Mouse (Mus musculus): ENCODE measurements around the gene Fto.

Fto gene

GRCm38 (mm10) chr8:91383811-91384210 lies 70.5 kb downstream of the Fto start:
- in situ Hi-C loops (cut with MboI, MseI): loop anchor here (25.0 kb wide), 1 partner anchor 978 kb away; the partner anchor contains the start of gene Irx5

DNA sequence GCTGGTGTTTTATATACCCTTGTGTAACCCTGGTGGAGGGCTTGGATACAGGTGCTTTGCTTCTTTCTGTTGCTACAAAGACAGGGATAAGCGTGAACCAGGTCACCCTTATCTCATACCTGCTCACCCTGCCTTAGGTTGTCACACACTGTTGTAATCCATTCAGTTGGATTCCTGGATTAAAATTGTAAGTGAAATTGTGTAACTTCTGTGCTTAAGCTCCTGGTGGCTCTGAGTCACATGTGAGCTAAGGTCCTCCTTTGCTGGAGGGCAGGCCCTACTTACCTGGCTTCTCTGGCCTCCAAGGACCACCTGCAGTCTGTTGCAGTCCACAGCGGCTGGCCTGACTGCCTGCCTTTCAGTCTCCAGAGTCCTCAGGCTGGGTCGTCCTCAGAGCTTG lies 71.1 kb downstream of the Fto start:
- in situ Hi-C loops (cut with MboI, MseI): loop anchor here (25.0 kb wide), 1 partner anchor 978 kb away; the partner anchor contains the start of gene Irx5

DNA sequence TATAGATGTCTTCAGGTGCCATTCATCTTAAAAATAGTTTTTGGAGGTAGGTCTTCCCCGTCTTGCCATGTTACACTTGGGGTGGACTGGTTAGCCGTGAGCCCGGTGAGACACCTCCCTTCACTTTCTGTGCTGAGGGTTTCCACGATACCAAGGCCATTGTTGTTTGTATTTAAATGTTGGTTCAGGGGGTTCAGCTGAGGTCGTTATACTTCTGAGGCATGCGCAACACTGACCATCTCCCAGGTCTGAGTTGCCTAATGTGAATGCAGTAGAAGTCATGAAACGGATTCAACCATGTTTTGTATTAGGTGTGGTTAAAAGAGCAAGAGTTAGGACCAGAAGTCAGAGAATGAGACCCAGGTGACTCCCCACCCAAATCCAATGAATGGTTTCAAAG lies 72.5 kb downstream of the Fto start:
- in situ Hi-C loops (cut with MboI, MseI): loop anchor here (25.0 kb wide), 1 partner anchor 976 kb away; the partner anchor contains the start of gene Irx5

GRCm38 (mm10) chr8:91390369-91391020 lies 77.2 kb downstream of the Fto start:
- in situ Hi-C loops (cut with MboI, MseI): loop anchor here (25.0 kb wide), 1 partner anchor 972 kb away; the partner anchor contains the start of gene Irx5

- in situ Hi-C loops (cut with MboI, MseI): loop anchor here (25.0 kb wide), 1 partner anchor 970 kb away; the partner anchor contains the start of gene Irx5
Measured at GRCm38 (mm10) chr8:91392261-91392660, 78.9 kb downstream of the Fto start.

GRCm38 (mm10) chr8:91395340-91396055 lies 82.2 kb downstream of the Fto start:
- in situ Hi-C loops (cut with MboI, MseI): loop anchor here (25.0 kb wide), 1 partner anchor 967 kb away; the partner anchor contains the start of gene Irx5

- in situ Hi-C loops (cut with MboI, MseI): loop anchor here (25.0 kb wide), 1 partner anchor 964 kb away; the partner anchor contains the start of gene Irx5
Measured at GRCm38 (mm10) chr8:91398053-91398452, 84.7 kb downstream of the Fto start.

DNA sequence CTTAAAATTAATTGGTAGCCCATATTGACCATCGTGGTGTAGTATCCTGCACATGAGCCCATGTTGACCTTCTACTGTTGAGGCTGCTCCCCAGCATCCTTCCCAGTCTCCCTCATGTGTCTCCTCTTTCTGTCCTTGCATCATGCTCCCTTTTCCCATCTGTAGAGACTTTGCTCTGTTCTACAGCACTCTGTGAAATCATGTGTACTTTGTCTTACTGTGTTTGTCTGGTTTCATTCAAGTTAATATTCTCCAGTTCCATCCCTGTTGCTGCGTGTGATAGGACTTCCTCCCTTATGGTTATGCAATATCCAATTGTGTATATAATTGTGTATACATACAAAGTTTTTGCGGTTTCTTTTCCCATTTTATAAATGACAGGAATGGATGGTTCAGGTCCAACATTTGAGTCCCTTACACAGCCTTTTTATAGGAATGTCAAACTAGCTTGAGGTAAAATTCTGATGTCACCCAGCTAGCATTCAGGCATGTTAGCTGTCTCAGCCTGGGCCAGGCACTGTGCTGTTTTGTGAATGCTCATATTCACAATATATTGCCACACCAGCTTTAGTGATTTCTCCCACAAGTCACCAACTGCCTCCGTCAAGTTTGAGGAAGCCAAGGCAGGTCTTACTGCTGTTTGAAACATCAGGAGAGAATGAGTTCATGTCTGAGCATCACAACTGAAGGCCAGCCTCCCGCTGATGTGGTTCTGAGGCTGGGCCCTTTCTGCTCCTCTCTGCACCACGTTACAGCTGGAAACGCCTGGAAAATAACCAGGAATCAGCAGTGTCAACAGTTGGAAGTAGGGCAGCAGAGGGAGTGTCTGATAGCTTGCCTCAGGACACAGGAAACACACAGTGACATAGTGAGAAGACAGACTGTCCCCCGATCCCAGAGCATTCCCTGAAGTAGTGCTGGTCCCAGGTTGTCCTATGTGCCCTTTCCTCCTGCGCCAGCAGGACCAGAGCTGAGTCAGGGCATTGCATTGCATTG lies 90.0 kb downstream of the Fto start:
- in situ Hi-C loops (cut with MboI, MseI): no loop called here

DNA sequence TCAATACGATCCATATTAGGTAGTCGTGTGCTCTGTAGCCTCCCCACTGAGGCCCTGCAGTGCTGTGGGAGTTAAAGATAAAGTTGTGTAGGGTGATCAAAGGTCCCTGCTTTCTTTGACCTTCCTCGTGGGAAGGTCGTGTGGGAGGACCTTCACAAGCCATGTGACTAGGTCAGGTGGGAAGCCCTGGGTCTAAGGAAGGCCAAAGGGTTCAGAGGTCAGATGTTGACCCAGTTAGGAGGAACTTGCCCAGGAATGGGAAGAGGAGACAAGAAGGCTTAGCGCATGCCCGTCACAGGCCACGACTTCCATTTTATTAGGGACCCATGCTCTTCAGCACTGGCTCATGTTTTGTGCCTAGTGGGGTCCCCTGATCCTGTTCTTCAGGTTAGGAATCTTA lies 91.0 kb downstream of the Fto start:
- in situ Hi-C loops (cut with MboI, MseI): no loop called here

DNA sequence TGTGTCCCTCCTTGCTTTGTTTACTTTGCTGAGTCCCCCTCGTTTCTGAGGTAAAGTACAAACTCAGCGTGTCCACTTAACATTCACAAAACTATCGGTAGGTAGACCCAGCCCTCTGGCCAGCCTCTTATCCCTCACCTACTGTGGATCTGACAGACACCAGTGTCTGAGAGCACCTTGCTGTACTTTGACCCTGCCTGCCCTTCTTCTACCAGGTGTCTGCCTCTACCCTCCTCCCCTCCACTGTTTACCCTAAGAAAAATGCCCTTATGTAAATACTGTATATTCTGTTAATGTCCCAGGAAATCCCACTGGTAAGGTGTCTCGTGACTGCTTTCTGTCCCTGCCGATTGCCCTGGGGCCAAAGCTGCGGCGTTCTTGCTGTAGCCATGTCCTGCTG lies 91.8 kb downstream of the Fto start:
- in situ Hi-C loops (cut with MboI, MseI): no loop called here

- in situ Hi-C loops (cut with MboI, MseI): no loop called here
Measured at GRCm38 (mm10) chr8:91406624-91407290, 93.4 kb downstream of the Fto start.

DNA sequence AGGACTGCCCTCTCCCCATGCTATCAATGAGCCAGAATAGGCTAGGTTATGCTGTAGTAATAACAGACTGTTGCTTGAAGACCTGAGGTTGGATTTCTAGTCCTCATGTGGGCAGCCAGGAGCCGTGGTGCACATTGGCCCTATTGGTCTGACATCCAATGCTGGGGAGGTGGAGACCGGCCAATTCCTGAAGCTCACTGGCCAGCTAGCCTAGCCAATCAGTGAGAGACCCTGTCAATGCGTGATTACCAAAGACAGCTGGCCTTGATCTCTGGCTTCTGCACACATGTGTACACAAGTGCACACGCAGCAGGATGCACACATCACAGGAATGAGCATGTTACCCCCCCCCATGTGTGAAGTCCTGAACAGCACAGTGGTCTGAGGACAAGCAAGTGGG lies 94.6 kb downstream of the Fto start:
- in situ Hi-C loops (cut with MboI, MseI): no loop called here

GRCm38 (mm10) chr8:91410007-91410406 lies 96.7 kb downstream of the Fto start:
- in situ Hi-C loops (cut with MboI, MseI): no loop called here

GRCm38 (mm10) chr8:91424491-91425074 lies 111.3 kb downstream of the Fto start:
- in situ Hi-C loops (cut with MboI, MseI): no loop called here

GRCm38 (mm10) chr8:91425251-91425866 lies 112.0 kb downstream of the Fto start:
- in situ Hi-C loops (cut with MboI, MseI): no loop called here

- in situ Hi-C loops (cut with MboI, MseI): no loop called here
Measured at GRCm38 (mm10) chr8:91426496-91426895, 113.2 kb downstream of the Fto start.

GRCm38 (mm10) chr8:91430333-91430940 lies 117.1 kb downstream of the Fto start:
- in situ Hi-C loops (cut with MboI, MseI): no loop called here

GRCm38 (mm10) chr8:91436036-91436435 lies 122.7 kb downstream of the Fto start:
- in situ Hi-C loops (cut with MboI, MseI): no loop called here

DNA sequence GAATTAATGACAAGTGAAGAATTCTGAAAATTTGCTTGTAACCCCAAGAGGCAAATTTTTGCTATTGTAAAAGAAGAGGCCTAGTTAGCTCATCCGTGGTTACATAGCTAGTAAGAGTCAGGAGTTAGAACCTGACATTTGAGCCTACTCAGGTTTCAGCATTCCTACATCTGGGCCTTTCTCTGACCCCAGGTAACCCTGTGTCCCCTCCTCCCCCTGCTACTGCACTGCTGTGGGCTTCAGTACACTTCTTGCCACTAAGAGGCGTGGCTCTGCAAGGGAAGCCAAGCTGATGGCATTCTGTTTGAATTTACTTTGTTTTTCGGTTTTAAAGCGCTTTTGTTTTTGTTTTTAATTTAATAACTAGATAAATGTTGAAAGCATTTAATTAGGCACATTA lies 130.6 kb downstream of the Fto start:
- in situ Hi-C loops (cut with MboI, MseI): no loop called here

All from T-helper 2 cell (primary cell).